Mouse (Mus musculus): Measurements from ENCODE around the gene Carmil1.

Carmil1 gene

DNA sequence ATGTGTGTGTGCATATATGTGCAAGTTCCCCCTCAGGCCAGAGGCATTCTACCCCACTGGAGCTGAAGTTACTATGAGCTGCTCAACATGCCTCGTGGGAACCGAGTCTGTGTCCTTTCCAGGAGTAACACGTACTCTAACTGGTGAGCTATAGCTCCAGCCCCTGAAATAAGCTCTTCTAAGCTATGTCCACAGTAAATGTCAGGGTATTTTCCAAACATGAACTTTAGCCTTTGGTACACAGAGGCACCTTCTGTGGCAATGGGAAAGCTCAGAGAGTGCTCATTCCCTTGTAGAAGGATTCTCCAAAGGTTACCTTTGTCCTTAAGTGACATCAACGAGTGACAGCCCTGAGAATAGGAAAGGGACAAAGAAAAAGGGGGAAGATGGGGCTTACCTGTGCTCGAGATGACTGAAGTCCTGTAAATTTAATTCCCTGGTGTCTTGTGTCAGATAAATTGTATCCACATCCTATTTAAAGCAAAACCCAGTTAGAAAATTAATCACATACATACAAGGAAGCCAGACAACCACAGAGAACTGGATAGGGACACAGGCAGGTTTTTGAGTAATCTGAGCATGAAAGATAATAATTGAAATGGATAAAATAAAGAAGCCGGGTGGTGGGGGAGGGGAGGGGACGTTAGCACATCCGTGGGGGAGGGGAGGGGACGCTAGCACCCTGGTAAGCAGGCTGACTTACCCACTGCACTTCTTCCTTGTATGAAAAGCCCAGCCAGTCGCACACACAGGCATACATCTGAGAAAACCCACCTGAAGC is 126.1 kb downstream of the Carmil1 start:
- DNase-seq (ENCODE audit: low spot score) = no peak

DNA sequence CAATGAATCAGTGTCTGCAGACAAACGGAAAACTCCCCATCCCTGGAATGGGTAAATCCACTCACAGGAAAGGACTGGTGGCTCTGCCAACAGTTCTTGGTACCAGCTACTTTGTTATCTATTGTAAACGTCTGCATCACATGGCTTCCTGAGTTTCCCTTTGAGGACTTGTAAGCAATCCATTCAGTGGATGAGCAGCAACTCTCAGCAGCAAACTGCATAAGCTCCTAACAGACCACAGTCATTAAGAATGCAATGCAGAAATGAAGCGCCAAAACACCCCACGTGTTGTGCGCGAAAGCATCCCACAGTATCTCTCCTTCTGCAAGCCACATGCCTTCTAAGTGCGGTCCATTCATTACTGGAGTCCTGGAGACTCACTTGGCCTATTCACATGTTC is 128.0 kb downstream of the Carmil1 start:
- no peak for DNase-seq (ENCODE audit: low spot score)

DNA sequence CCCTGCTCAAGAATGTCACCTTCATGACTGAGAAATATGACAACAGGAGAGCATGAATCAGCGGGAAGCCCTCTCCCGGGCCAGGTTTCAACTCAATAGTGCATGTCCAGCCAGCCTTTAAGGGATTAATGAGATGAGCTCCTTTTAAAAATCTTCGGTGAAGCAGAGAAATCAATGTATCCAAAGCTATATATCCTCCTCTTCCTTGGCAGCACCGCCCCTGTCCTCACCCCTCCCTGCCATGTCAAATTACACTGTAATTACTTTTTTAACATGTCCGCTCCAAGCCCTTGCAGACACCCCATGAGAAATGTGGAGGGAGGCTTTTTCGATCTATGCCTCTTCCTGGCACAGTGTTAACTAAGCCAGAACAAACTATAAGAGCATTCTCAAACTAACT is 129.3 kb downstream of the Carmil1 start:
- DNase-seq (ENCODE audit: low spot score) = no peak

DNA sequence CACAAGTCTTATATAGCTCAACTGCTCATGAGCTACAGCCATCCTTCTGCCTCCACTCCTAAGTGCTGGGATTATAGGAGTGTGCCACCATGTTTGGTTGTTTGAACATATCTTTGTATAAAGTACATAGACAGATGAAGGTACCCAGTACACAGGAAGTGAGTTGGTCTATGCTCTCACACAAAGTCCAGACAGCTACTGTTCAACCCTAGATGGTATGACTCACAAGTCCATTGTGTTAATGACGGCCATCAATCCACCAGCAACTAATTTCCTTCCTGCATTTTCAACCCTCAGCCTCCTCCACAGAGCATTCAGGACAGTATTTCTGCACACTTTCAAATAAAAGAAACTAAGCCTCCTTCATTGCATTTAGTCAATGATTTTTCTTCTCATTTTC is 132.0 kb downstream of the Carmil1 start:
- no peak for DNase-seq (ENCODE audit: low spot score)

DNA sequence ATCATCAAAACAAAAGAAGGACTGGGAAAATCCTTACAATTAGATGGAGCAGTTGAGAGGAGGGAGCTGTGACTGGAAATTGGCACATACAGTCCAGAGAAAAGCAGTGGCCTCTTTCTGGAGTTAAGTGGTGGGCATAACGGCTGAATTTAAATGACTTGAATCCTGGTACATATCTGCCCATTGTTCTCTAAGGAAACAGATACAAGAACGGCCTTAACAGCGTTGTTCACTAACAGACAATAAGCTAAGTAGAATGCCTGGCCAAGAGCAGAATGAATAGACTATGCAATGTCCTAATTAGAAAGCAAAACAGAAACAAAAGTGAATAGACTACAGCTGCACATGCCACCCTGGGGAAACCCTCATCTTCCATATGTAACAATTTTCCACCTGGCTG is 133.6 kb downstream of the Carmil1 start:
- no peak for DNase-seq (ENCODE audit: low spot score)

DNA sequence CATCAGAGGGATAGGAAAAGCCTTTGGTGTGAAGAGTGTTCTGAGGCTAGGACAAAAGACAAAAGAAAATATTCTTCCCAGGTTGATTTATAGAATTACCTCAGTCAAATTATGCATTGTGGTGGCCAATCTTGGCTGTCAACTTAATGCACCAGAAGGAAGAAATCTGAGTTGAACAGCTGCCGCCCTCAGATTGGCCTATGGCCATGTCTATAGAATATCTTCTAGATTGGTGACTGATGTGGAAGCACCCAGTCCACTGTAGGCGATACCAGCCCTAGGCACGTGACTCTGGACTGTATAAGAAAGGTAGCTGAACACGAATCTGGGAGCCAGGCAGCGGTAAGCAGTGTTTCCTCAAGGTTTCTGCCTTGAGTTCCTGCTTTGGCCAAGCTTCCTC is 134.1 kb downstream of the Carmil1 start:
- DNase-seq (ENCODE audit: low spot score) = no peak

DNA sequence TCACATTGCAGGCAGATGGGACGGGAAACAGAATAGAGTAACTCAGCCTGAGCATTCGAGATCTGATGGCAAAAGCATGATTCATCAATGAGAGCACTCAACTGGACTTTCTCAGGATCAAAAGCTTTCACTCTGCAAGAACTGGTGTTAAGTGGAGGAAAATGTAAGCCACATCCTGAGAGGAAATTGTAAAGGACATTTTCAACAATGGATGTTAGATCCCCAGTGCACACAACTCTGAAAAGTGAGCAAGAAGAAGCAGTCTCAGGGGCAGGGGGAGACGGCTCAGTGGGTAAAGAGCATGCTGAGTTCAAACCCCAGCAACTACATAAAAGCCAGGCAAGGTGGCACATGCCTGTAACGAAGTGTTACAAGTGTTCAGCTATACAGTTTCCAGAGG is 135.7 kb downstream of the Carmil1 start:
- DNase-seq (ENCODE audit: low spot score) = no peak

DNA sequence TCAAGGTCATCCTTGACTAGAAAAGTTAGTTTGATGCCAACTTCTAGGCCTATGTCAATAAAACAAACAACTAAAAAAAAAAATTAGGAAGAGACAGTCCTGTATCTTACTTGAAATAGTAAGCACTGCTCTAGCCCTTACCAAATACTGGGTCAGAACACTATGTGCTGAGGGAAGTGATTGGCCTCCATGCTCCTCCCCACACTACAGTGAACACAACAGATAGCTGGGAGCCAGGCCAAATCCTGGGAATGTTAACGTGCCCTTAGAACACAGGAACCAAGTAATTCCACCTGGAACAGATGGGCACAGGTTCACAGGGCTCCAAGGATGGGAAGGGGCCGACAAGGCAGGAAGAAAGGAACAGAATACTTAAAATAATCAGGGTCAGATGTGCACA is 136.5 kb downstream of the Carmil1 start:
- DNase-seq (ENCODE audit: low spot score) = peak; percentile 68

DNA sequence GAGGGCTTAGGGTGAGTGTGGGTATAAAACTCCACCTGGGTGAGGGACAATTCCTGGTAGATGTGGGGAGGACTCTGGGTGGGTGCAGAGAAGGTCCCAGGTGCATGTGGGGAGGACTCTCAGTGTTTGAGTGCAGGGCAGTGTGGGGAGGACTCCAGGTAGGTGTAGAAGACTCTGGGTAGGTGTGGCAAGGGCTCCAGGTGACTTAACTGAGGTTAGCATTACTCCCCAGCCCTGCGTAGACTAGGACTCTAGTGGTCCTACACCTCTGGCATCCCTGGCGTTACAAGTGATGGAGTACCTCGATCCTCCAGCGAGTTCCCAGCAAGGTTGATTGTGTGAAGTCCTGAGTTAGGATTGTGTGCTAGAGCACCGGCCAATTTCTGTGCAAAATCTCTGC is 143.8 kb downstream of the Carmil1 start:
- no peak for DNase-seq (ENCODE audit: low spot score)

DNA sequence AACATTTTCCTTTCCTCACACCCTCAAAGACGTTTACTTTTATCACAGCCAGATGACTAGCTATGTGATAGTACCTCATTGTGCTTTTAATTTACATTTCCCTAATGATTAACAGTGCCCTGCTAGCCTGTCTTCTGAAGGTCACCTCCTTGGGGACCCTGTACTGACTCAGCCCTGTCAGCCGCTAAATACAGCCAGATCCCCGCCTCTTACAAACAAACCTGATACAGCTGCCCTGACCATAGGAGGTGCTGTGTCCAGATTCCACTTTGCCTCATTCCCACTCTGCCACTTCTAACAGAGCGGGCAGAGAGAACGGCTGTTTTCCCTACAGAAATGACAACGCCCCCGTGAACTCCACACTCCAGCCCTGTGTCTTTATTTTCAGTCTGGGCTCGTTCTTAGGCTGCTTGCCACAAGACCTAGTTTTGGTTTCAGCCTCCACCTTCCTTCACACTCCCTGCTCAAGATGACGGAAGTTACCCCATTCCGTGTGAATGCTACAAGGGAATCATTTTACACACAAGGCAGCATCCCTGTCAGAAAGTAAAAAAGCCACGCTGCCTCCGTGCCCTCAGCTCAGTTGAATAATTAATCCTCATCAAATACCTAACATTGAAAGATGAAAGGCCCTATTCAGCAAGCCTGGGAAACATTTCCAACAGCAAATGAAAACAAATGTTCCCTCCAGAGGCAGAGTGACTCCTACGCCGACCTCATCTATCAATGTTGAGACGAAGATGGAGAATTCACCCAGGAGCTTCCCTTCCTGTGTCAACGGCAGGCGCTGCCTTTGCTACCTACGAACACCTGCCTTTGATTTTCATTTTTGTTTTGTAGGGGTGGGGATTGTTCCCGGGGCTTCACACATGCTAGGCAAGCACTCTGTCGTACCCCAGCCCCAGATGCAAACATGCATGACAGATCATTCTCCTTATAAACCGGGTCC is 145.0 kb downstream of the Carmil1 start:
- no peak for DNase-seq (ENCODE audit: low spot score)

DNA sequence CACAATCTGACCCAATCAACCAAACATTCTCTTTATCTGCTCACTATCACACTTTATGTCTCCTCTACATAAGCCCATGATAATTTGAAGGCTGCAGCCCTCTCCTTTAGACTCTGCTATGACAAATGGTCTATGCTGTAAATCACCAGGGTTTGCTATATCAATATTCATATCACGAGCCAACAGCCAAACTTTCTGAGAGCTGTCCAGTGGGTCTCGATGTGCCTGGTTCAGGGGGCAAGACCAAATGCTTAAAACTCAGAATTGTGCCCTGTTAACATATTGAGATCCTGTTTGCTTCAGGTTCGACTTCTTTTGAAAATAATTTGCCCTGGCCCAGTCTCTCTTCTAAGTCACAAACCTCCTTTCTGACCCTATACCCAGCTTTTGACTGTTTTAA is 147.7 kb downstream of the Carmil1 start:
- DNase-seq (ENCODE audit: low spot score) = no peak

DNA sequence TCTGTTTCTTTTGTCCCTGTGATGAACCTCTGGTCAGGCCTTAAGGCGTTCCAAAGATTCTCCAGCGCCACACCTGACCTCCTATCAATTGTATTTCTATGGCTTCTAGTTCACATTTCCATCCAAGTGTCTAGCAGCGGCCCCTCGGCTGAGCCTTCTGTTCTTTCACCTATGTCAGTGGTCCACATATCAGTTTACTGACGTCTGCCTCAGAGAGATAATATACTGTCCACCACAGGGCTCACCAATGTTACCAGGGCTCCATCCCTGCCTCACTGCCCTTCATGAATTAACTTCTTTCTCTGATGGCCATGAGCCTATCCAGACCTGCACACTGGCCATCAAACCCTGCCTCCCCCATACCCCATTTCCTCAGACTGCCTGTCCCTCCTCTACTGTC is 149.3 kb downstream of the Carmil1 start:
- no peak for DNase-seq (ENCODE audit: low spot score)

DNA sequence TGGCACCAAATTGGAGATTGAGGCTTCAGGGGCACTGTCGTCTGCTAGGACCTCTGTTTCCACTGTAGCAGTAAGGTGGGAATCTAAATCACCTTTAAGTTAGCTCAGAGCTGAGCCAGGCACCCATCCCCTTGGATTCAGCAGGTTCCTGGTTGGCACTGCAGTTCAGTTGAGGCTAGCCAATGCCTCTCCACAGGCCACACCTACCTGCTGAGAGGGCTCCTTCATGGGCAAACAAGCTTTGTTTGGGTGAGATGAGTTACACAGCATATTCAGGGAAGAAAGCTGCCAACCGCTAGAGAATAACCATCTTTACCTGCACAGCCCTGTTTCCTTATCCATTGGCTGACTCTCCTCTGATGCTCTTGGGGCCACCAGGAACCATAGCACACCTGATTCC is 149.9 kb downstream of the Carmil1 start:
- DNase-seq (ENCODE audit: low spot score) = no peak

DNA sequence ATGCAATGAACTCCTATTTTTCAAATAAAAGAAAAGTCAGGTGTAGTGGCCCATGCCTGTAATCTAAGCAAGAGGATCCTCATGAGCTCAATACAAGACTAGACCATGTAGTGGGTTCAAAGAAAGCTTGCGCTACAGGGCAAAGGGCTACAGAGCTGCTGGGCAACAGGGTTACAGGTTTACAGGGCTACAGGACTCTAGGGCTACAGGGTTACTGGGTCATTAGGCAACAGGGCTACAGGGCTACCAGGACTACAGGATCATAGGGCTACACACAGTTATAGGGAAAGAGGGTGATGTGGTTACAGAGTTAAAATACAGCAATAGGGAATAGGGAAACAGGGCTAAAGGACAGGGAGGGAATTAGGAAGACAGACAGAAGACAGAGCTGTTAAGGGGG is 151.9 kb downstream of the Carmil1 start:
- no peak for DNase-seq (ENCODE audit: low spot score)

DNA sequence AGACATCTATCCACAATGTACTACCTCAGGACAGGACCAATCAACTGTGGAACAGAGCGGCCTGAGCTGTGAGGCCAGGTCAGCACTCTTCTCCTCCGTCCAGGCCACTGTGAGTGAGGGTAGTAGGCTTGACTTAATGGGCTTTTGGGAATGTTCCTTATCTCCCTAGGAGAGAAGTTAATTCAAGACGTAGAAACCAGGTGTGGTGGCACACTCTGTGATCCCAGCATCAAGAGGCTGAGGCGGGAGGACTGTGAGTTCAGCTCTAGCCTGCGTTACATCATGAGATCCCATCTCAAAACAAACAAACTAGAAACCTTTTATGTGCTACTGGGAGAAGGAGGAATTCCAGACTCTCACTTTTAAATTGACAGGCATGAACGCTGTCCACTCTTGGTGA is 154.7 kb downstream of the Carmil1 start:
- DNase-seq (ENCODE audit: low spot score) = no peak

DNA sequence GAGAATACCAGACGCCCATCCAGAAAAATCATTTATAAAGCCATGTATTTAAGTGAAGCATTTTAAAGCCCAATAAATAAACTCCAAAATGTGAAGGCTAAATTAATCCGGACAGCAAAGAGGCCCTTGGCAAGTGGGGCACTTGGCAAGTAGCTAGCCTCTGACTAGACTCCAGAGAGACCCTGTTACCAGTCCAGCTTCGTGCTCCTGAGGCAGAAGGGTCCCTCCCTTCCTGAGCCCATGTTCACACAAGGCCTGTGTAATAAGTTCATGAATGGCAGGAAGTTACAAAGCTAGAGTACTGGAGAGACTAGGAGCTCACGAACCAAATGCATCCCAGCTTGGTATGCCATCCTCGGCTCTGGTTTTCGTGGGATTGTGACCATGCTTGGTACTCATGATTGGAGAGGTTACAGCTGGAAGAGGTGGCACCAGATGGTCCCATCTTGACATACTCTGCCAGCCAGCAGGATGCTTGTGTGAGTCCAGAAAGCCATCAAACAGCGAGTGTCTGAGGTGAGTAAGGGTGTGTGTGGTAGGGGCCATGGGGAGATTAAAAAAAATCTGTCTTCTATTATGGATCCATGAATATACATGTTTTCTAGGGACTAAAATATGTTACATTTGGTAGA is 163.3 kb downstream of the Carmil1 start:
- DNase-seq (ENCODE audit: low spot score) = no peak

DNA sequence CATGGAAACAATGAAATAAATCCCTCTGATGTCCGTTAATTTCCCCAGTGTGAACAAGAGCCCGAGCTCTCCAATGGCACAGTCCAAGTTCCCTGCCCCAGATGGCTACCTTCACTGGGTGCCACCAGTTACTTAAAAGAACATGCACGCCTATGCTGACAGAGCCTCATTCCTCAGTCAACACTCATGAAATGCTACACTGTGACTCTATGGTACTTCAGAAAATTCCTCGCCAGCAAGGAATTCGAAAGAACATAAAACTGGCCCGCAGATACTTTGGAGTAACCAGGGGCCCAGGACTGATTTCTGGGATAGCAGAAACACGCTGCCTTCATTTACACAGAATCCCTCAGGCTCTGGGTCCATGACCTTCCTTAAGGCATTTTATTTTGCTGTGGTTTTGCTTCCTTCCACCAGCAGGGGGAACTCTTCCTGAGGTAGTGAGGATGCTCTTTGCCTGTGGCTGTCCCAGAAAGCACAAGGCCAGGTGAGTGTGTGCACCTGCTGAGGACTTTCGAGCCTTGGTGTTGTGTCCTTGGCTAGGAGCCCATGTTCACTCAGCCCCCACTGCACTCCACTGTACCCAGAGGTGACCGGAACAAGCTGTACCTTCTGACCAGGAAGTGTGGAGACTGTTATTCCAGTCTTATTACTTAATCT is 167.8 kb downstream of the Carmil1 start:
- peak; percentile 34 for DNase-seq (ENCODE audit: low spot score)

DNA sequence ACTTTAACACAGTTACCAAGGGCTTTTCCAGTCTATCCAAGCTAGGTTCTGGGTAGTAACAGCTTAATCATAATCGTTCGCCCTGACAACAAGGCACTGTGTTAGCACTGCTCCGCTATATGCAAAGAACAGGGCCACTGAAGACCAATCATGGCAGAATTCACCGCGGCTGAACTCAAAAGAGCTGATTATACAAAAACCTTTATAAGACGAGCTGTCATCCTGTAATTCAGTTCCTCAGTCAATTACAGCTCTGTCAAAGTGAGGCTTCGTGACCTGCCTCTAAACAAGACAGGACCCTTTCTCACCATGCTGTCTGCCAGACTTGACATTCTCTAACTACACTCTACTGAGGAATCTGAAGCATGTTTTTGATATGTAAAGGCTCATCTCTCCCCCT is 170.3 kb downstream of the Carmil1 start:
- no peak for DNase-seq (ENCODE audit: low spot score)

DNA sequence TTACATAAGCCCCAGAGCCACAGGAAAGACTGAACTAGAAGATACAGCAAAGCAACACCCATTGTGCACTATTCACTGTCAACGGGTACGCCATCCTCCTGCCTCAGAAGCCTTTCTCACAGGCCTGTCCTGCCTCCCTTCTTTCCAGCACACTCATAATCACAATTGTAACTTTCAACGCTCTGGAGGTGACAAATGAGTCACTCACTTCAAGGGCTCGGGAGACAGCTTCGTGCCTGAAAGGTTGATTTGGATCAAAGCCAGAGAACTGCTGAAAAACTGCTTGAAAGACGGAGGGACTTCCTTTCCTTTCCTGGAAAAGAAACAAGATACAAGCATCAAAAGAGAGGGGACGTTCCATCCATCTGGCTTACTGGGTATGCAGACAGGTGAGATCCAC is 172.3 kb downstream of the Carmil1 start:
- no peak for DNase-seq (ENCODE audit: low spot score)

DNA sequence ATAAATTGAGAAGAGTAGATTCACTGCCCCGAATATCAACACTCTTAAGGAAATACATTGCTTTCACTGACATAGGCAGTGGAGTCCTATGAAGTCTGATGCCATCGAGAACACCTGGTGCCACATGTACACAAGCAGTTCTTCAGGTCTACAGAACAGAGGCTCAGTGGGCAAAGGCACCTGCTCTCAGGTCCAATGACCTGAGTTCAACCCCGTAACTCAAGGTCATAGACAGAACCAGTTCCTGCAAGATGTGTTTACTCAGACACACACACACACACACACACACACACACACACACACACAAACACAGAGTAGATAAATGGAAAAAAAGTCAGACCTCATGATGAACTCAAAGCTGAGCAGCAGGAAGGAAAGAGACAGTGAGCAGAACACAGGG is 173.5 kb downstream of the Carmil1 start:
- no peak for DNase-seq (ENCODE audit: low spot score)

DNA sequence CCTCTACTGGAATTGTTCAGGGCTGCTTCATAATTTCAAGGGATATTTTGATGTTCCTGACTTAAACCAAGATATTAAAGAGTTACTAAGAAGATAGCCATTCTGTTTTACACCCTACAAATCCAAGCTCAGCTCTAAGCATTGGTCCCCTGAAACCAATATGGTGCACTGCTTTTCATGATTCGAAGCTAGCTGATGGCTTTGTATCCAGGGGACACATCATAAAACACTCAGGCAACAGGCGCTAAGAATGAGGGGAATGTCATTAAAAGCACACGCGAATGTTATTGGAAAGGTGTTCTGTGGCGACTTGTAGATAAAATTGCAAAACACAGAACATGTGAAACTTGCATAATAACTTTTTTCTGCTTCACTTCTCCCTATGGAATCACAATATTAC is 174.8 kb downstream of the Carmil1 start:
- no peak for DNase-seq (ENCODE audit: low spot score)

DNA sequence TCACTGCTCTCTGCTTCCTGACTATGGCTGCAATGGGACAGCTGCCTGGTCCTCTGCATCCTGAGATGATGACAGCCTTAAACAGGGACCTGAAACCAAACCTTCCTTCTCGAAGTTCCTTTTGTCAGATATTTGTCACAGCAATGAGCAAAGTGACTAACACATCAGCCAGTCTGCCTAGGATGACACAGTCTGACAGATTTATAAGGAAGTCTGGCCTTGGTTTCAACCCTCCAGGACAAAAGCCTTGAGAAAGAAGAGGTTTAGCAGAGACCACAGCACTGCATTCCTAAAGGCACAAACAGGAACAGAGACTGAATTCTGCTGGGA is 175.3 kb downstream of the Carmil1 start:
- no peak for DNase-seq (ENCODE audit: low spot score)
